Mouse (Mus musculus): ENCODE results near the gene Gm45837. TPM values are rescaled to one million over a fixed set of nuclear protein-coding genes. Genes with fewer than 3 reads are reported as not detected.

Gm45837 gene
- total RNA-seq, 1 experiment, result not detected

DNA sequence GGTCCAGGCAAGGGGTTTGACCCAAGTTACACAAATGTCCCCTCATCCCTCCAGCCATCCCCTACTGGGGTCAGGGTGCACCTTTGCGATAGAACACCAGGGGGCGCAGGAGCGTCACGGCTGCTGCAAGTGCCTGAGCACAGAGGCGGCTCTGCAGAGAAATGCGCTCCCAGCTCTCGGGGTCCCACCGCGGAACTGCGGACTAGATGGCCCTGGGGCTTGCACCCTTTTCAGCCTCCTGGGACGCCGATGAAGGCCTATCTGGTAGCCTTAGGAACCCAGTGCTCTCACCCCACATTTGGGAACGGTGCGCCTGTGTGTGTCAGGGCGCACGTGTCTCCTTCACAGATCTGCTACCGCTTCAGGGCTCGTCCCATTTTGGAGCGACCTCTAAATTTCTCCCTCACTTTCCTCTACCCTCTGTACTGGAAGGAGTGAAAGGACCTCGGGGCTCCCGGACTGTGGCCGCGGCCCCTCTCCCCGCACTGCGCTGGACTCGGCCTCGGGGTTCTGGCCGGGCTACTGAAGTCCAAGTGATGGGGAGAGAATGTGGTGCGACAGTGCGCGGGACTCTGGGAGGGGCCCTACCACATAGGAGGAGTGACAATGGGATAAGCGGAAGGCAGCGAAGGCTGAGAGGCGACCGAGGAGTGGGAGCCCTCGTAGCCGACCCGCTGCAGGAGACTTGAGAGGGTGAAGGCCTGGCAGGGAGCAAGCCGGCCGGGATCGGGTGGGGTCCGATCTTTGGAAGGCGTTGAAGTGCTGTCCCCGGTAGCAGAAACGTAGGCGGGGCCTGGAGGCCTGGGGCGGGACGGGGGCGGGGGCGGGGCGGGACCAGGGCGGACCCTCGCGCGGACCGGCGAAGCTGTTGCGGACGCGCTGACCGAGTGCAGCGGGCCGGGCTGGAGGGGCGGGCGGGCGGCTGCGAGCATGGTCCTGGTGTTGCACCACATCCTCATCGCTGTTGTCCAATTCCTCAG is 40.0 kb downstream of the Gm45837 start:
- in situ Hi-C loops (cut with MboI; ENCODE audit: low sequenced_read_pairs in 2 of 2, unreplicated experiment in 2 of 2), result no loop called here
- TF ChIP-seq CHD2 (IDR thresholded peaks at IDR 0.05; ENCODE audit: low read depth, low read length) (no peak), HCFC1 (IDR thresholded peaks at IDR 0.05; ENCODE audit: borderline replicate concordance, insufficient read depth, low read length) (no peak), ZC3H11A (IDR thresholded peaks at IDR 0.05; ENCODE audit: borderline replicate concordance, low read depth, low read length) (peak; percentile 84), ZNF384 (IDR thresholded peaks at IDR 0.05; ENCODE audit: low read depth, low read length) (no peak), MAFK (IDR thresholded peaks at IDR 0.05; ENCODE audit: insufficient read depth, low read depth, low read length) (no peak)
- H3K4me1 ChIP-seq (ENCODE audit: control insufficient read depth in 2 of 2, insufficient read depth in 2 of 2, low read length in 2 of 2, poor library complexity in 1 of 2), result no peaks in the 10 kb centered on the region
- H3K27ac ChIP-seq (ENCODE audit: insufficient read depth, low read depth, low read length, poor library complexity, severe bottlenecking), result no peak overlapping the region
- peak overlapping the region; percentile 88 to 90 for H3K4me3 ChIP-seq (ENCODE audit: insufficient read depth in 1 of 2, low read depth in 1 of 2, low read length in 2 of 2, poor library complexity in 1 of 2, severe bottlenecking in 1 of 2)
- no peaks in the 10 kb centered on the region for H3K9me3 ChIP-seq (ENCODE audit: control insufficient read depth, insufficient read depth, low read depth, low read length)
- no peaks in the 10 kb centered on the region for H3K36me3 ChIP-seq (ENCODE audit: control insufficient read depth, insufficient read depth, low read length, poor library complexity, severe bottlenecking)
- H3K9ac ChIP-seq (ENCODE audit: insufficient read depth, low read depth, low read length, poor library complexity, severe bottlenecking), result peak overlapping the region; percentile 70
- peak; percentile 75 for DNase-seq (ENCODE audit: low read depth, low spot score)

DNA sequence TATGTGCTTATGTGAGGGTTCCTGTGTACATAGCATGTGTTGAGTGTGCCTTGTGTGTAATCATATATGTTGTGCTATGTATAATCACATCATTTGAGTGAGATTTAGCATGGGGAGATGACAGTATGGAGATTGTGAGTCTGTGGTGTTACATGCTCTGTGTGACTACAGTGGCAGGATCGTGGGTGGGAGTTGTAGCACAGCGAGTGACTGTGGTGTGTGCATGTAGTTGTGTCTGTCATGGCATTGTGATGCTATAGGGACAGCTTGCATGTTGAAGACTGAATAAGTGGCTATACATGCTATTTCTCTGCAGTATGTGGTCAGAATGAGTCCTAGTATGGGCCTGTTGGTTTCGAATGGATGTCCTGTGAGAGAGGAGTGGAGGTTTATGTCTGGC is 42.0 kb downstream of the Gm45837 start:
- Histone ChIP-seq H3K9ac (ENCODE audit: insufficient read depth, low read depth, low read length, poor library complexity, severe bottlenecking) (no peak overlapping the region), H3K4me1 (ENCODE audit: control insufficient read depth in 2 of 2, insufficient read depth in 2 of 2, low read length in 2 of 2, poor library complexity in 1 of 2) (peaks cover 2 to 9% of the 10 kb centered on the region in 2 experiments; a peak in 2 of 4 replicates), H3K27ac (ENCODE audit: insufficient read depth, low read depth, low read length, poor library complexity, severe bottlenecking) (no peak overlapping the region), H3K36me3 (ENCODE audit: control insufficient read depth, insufficient read depth, low read length, poor library complexity, severe bottlenecking) (no peaks in the 10 kb centered on the region), H3K4me3 (ENCODE audit: insufficient read depth in 1 of 2, low read depth in 1 of 2, low read length in 2 of 2, poor library complexity in 1 of 2, severe bottlenecking in 1 of 2) (no peak overlapping the region), H3K9me3 (ENCODE audit: control insufficient read depth, insufficient read depth, low read depth, low read length) (no peaks in the 10 kb centered on the region)
- DNase-seq (ENCODE audit: low read depth, low spot score), result no peak
- in situ Hi-C loops (cut with MboI; ENCODE audit: low sequenced_read_pairs in 2 of 2, unreplicated experiment in 2 of 2), result no loop called here
- TF ChIP-seq HCFC1 (IDR thresholded peaks at IDR 0.05; ENCODE audit: borderline replicate concordance, insufficient read depth, low read length) (no peak), ZNF384 (IDR thresholded peaks at IDR 0.05; ENCODE audit: low read depth, low read length) (no peak), ZC3H11A (IDR thresholded peaks at IDR 0.05; ENCODE audit: borderline replicate concordance, low read depth, low read length) (no peak), CHD2 (IDR thresholded peaks at IDR 0.05; ENCODE audit: low read depth, low read length) (no peak), MAFK (IDR thresholded peaks at IDR 0.05; ENCODE audit: insufficient read depth, low read depth, low read length) (no peak)

DNA sequence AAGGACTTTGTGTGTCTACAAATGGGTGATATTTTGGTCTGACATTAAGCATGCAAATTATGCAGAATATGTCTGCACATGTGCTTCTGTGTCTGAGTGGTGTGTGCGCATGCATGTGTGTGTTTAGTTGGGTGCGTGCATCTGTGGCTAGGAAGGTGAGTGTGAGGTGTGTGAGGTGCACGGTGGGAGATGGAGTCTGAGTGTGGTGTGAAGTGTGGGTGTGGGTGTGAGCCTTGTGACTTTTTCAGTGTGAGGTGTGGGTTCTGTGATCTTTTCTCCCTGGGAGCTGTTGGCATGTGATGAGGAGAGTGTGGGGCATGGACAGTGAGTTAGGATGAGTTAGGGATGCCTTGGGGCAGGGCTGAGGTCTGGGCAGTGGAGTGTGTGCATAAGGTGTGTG is 42.6 kb downstream of the Gm45837 start:
- no peak for DNase-seq (ENCODE audit: low read depth, low spot score)
- in situ Hi-C loops (cut with MboI; ENCODE audit: low sequenced_read_pairs in 2 of 2, unreplicated experiment in 2 of 2), result no loop called here
- TF ChIP-seq ZC3H11A (IDR thresholded peaks at IDR 0.05; ENCODE audit: borderline replicate concordance, low read depth, low read length) (no peak), ZNF384 (IDR thresholded peaks at IDR 0.05; ENCODE audit: low read depth, low read length) (no peak), MAFK (IDR thresholded peaks at IDR 0.05; ENCODE audit: insufficient read depth, low read depth, low read length) (no peak), HCFC1 (IDR thresholded peaks at IDR 0.05; ENCODE audit: borderline replicate concordance, insufficient read depth, low read length) (no peak), CHD2 (IDR thresholded peaks at IDR 0.05; ENCODE audit: low read depth, low read length) (no peak)
- Histone ChIP-seq H3K9me3 (ENCODE audit: control insufficient read depth, insufficient read depth, low read depth, low read length) (no peaks in the 10 kb centered on the region), H3K4me1 (ENCODE audit: control insufficient read depth in 2 of 2, insufficient read depth in 2 of 2, low read length in 2 of 2, poor library complexity in 1 of 2) (peaks cover 2 to 10% of the 10 kb centered on the region in 2 experiments; a peak in 2 of 4 replicates), H3K9ac (ENCODE audit: insufficient read depth, low read depth, low read length, poor library complexity, severe bottlenecking) (no peak overlapping the region), H3K27ac (ENCODE audit: insufficient read depth, low read depth, low read length, poor library complexity, severe bottlenecking) (no peak overlapping the region), H3K4me3 (ENCODE audit: insufficient read depth in 1 of 2, low read depth in 1 of 2, low read length in 2 of 2, poor library complexity in 1 of 2, severe bottlenecking in 1 of 2) (no peak overlapping the region), H3K36me3 (ENCODE audit: control insufficient read depth, insufficient read depth, low read length, poor library complexity, severe bottlenecking) (no peaks in the 10 kb centered on the region)

DNA sequence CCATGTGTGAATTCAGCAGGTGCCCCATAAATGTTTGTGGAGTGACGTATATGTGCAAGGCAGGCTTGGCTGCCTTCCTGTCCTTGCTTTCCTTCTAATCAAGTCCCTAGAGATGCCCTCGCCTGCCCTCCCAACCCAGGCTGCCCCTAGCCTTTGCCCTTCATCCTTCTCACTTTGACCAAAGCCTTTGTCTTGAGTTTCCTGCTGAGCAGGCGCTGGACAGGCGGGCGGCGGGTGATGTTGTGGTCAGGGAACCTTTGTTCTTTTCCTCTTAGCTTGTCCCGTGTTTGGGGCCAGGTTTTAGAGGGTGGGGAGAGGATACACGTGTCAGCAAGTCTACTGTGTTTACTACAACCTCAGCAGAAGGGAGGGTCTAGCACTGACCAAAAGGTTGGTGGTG is 43.0 kb downstream of the Gm45837 start:
- Histone ChIP-seq H3K36me3 (ENCODE audit: control insufficient read depth, insufficient read depth, low read length, poor library complexity, severe bottlenecking) (no peaks in the 10 kb centered on the region), H3K4me1 (ENCODE audit: control insufficient read depth in 2 of 2, insufficient read depth in 2 of 2, low read length in 2 of 2, poor library complexity in 1 of 2) (peaks cover 2 to 10% of the 10 kb centered on the region in 2 experiments; a peak in 2 of 4 replicates), H3K9ac (ENCODE audit: insufficient read depth, low read depth, low read length, poor library complexity, severe bottlenecking) (no peak overlapping the region), H3K9me3 (ENCODE audit: control insufficient read depth, insufficient read depth, low read depth, low read length) (no peaks in the 10 kb centered on the region), H3K27ac (ENCODE audit: insufficient read depth, low read depth, low read length, poor library complexity, severe bottlenecking) (no peak overlapping the region), H3K4me3 (ENCODE audit: insufficient read depth in 1 of 2, low read depth in 1 of 2, low read length in 2 of 2, poor library complexity in 1 of 2, severe bottlenecking in 1 of 2) (no peak overlapping the region)
- DNase-seq (ENCODE audit: low read depth, low spot score), result no peak
- in situ Hi-C loops (cut with MboI; ENCODE audit: low sequenced_read_pairs in 2 of 2, unreplicated experiment in 2 of 2), result no loop called here
- no peak for TF ChIP-seq ZNF384 (IDR thresholded peaks at IDR 0.05; ENCODE audit: low read depth, low read length)
- TF ChIP-seq CHD2 (IDR thresholded peaks at IDR 0.05; ENCODE audit: low read depth, low read length), result no peak
- no peak for TF ChIP-seq ZC3H11A (IDR thresholded peaks at IDR 0.05; ENCODE audit: borderline replicate concordance, low read depth, low read length)
- no peak for TF ChIP-seq MAFK (IDR thresholded peaks at IDR 0.05; ENCODE audit: insufficient read depth, low read depth, low read length)
- no peak for TF ChIP-seq HCFC1 (IDR thresholded peaks at IDR 0.05; ENCODE audit: borderline replicate concordance, insufficient read depth, low read length)

All from ES-E14 (cell line).